Mouse (Mus musculus) B cell, adult 2 months (primary cell): ENCODE results near the gene Gm5926.
"Not testable (repeated sequence)": the region's sequence is repeated elsewhere in the genome, so short reads cannot be mapped to it uniquely, and the experiment has no call there.

Source experiments
- DNase-seq, 2 experiments: peaks; one replicate each; pipeline ENCODE4 v3.0.0; 2022

Gm5926 gene

DNA sequence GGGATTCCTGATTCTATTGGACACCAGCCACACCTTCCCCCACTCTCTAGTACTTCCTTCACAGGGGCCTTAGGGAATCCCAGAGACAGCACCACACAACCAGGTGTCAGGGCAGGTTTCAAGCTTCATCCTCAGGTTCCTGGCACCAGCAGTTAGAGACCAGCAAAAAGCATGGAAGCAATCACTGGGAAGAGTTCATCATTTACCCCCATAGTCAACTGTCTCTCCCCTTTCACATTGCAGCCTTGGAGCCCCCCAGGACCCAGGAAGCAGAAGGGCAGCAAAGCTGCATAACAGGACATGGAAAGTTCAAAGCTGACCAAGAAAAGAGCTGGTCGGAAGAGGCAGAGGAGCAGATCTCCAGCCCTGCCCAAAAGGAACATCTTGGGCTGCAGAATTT lies at the start of gene Gm5926:
Gm5926 (plus strand) TSS at position 301 of the 400 bp plus-strand sequence.
- DNase-seq = not testable (repeated sequence)

DNA sequence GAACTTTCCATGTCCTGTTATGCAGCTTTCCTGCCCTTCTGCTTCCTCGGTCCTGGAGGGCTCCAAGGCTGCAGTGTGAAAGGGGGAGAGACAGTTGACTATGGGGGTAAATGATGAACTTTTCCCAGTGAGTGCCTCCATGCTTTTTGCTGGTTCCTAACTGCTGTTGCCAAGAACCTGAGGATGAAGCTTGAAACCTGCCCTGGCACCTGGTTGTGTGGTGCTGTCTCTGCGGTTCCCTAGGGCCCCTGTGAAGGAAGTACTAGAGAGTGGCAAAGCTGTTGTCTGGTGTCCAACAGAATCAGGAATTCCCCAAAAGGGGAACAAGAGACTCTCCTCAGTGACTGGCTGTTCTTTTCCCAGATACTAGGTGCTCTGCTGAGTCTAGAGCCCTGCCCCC lies 49.5 kb upstream of the Gm5926 start:
- DNase-seq = not testable (repeated sequence)

DNA sequence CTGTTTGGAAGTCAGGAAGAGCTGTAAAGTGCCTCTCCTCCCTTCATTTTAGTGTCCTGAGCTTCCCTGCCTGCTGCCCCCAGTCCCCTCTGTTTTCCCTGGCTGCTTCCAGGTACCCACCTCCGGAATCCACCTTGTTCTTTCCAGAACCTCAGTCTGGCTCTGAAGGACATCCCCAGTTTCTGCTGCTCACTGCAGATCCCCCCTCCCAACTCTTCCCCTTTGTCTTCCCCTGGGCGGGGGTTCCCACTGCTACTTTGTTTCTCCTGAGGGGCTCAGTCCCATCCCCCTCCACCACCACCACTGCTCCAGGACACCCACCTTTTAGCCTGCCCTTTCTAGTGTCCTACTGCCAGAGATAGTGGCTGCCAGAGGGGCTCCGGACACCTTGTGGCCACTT lies 49.1 kb upstream of the Gm5926 start:
- not testable (repeated sequence) for DNase-seq
